Mouse (Mus musculus) ES-CJ7 (cell line): Measurements from ENCODE around the gene Zcchc17.

Experiments
- DNase-seq: peaks from one replicate; pipeline ENCODE4 v3.0.0; 2011; ENCODE audit warnings: low read depth, low spot score

Zcchc17 gene

DNA sequence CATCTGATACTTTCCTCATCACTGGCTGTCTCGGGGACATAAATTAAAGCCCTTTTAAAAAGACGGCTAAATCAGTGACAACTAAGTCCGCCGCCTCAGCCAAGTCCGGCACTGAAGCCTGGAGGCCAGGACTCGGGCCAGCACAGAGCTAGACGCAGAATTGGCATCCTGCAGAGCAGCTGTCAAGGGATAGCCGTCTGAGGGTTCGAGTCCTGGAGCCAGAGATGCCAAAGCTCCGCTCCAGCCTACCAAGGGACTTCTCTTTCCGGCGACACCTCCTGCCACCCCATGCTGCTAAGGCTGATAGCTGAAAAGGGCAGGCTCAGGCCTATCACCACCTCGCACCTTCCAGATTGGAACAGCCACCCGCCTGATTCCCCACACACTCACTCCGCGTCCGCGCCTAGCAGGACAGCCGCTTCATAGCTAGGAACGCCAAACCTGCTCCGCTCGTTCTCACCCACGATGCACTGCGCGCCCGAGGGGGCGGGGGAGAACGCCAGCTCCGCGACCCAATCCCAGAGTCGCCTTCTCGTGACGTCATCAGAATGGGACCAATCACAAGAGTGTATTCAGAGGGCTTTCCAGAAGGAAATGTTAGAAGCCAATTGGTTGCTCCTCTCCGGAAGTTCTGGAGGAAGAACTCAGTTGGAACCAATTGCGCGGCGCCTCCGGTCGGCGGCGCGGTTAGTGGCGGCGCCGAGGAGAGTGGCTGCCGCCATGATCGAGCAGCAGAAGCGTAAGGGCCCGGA lies at the start of gene Zcchc17, which contains the start of gene Snrnp40:
Zcchc17 (minus strand) TSS at position 458 of the 752 bp plus-strand sequence.
Snrnp40 (plus strand) TSS at position 647 of the 752 bp plus-strand sequence.
- DNase-seq = peak; percentile 99

- peak; percentile 25 for DNase-seq
Measured at GRCm38 (mm10) chr4:130391265-130391664, 31.5 kb upstream of the Zcchc17 start.

DNA sequence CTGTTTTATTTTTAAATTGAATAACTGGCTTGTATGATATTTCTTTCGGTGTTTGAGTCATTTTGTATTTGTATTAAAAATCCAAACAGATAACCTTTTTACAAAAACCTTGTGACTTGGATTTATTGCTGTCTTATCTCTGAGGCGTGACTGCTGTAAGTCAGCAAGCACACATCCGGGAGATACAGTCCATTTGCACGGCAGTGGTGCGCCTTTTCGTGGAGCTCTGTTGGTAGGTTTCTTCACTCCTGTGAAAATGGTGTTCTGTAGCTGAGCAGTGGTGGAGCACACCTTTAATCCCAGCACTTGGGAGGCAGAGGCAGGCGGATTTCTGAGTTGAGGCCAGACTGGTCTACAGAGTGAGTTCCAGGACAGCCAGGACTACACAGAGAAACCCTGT lies 30.2 kb upstream of the Zcchc17 start:
- DNase-seq = no peak

DNA sequence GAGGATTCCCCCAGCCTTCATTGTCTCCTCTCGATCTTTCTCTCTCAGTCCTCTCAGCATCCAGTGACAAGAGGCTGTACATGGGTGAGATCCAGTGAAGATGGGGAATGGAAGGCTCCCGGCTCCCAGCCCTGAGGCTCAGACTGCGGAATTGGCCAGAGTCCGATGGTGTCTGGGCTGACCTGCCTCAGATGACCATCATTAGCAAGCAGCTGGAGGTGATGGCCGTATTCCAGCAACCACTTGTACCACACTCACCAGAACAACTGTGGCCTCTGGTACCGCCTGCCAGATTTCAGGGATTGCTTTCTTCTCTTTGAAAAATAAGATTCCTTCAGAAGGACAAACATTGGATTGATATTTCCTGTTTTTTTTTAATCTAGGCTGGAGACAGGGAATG lies 29.8 kb upstream of the Zcchc17 start:
- no peak for DNase-seq

- no peak for DNase-seq
Measured at GRCm38 (mm10) chr4:130387256-130387655, 27.5 kb upstream of the Zcchc17 start.

GRCm38 (mm10) chr4:130380418-130380817 lies 20.7 kb upstream of the Zcchc17 start:
- peak; percentile 39 for DNase-seq

- no peak for DNase-seq
Measured at GRCm38 (mm10) chr4:130379181-130379580, 19.4 kb upstream of the Zcchc17 start.

- DNase-seq = no peak
Measured at GRCm38 (mm10) chr4:130377500-130377899, 17.8 kb upstream of the Zcchc17 start.

DNA sequence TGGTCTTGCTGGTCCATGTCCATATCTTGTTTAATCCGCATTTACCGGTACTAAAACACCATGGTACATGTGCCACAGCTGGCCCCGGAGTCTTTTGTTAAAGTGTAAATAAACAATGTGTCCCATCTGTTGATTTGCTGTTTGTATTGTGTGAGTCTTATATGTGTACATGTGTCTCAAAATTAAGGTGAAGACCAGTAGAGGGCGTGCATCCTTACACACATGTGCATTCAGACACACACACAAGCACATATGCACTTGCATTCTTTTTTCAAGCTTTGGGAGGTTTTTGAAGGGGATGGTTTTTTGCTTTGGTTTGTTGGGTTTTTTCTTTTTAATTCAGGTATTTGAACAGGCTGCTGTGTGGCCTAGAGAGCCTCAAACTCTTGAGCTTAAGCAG lies 16.9 kb upstream of the Zcchc17 start:
- DNase-seq = peak; percentile 30

GRCm38 (mm10) chr4:130360238-130360590 lies 471 bp upstream of the Zcchc17 start:
- DNase-seq = no peak

DNA sequence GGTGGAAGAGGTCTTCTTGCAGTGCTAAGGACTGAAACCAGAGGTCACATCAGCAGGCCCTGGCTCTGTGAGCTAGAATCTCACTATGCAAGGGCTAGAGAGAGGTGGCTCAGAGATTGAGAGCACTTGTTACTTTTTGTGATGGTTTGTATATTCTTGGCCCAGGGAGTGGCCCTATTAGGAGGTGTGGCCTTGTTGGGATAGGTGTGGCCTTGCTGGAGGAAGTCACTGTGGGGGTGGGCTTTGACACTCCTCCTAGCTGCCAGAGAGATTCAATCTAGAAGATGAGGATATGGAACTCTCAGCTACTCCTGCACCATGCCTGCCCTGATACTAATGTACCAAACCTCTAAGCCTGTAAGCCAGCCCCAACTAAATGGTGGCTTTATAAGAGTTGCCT lies 1.8 kb downstream of the Zcchc17 start:
- peak; percentile 70 for DNase-seq

- no peak for DNase-seq
Measured at GRCm38 (mm10) chr4:130352588-130352987, 7.2 kb downstream of the Zcchc17 start.

- no peak for DNase-seq
Measured at GRCm38 (mm10) chr4:130350690-130351422, 8.9 kb downstream of the Zcchc17 start.

GRCm38 (mm10) chr4:130349666-130350065 lies 10.1 kb downstream of the Zcchc17 start:
- DNase-seq = peak; percentile 39

DNA sequence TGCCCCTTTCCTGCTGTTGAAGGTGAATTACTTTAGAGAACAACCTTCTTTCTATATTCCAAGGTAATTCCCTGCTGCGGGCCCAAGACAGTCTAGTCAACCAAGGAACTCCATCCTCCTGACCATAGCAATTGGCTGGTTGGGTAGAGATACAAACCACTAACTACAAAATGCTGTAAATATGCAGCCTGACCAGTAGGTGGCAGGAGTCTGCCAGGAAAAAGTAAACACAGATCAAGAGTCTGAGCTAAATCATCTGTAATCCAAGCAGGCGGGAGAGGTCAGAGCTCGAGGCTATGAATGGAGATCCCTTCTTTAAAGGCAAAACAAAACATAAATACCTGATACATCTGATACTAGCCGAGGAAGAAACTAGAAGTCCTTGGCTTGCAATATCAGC lies 18.1 kb downstream of the Zcchc17 start:
- peak; percentile 69 for DNase-seq

DNA sequence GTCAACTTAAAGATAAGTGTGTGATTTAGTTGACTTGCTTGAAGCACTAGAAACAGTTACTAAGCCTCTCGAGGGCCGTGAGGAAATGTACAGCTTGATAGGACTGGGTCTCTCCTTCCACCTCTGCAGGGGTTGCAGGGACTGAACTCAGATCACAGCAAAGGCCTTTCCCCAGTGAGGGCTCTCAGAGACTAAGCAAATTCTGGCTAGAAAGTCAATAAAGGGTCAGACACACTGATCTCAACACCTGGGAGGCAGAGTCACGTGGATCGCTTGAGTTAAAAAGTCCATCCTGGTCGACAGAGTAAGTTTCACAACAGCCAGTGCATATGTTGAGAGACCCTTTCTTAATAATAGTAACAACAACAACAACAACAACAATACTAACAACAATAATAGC lies 23.9 kb downstream of the Zcchc17 start:
- no peak for DNase-seq

DNA sequence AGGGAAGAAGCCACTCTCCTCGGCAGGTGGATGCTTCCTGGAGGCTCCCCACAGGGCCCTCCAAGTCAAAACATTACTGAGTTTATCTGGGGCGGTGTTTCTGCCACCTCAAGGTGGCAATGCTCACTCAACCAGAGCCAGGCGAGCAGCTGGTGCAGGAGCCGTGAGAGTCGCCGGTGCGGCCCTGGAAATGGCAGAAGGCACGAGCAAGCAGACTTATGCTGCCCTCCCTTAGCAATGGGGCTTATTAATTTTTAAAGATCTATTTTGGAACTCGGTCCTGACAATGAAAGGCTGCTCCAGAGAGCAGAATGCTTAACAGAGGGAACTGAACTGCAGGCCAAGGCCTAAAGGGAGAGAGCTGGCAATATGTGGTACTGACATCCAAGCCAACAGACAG lies 32.4 kb downstream of the Zcchc17 start:
- DNase-seq = no peak

- peak; percentile 59 for DNase-seq
Measured at GRCm38 (mm10) chr4:130325446-130325845, 34.3 kb downstream of the Zcchc17 start.

GRCm38 (mm10) chr4:130323607-130324006 lies 36.1 kb downstream of the Zcchc17 start:
- no peak for DNase-seq

- no peak for DNase-seq
Measured at GRCm38 (mm10) chr4:130323165-130323564, 36.6 kb downstream of the Zcchc17 start.

- DNase-seq = no peak
Measured at GRCm38 (mm10) chr4:130322567-130322966, 37.2 kb downstream of the Zcchc17 start.

DNA sequence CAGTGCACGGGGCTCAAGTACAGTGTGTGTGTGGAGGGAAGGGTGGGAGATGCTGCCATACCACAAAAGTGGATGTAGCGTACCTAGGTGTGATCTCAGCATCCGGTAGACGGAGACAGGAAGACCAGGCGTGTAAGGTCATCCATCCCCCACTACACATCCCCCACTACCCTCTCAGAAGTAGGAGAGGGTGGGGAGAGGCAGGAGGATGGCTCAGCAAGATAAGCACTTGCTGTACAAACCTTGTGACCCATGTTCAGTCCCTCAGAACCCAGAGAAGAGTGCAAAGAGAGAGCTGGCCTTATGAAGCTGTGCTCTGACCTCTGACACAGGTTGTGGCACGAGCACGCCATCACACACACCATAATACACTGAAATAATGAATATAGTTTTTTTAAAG lies 38.1 kb downstream of the Zcchc17 start:
- DNase-seq = no peak

DNA sequence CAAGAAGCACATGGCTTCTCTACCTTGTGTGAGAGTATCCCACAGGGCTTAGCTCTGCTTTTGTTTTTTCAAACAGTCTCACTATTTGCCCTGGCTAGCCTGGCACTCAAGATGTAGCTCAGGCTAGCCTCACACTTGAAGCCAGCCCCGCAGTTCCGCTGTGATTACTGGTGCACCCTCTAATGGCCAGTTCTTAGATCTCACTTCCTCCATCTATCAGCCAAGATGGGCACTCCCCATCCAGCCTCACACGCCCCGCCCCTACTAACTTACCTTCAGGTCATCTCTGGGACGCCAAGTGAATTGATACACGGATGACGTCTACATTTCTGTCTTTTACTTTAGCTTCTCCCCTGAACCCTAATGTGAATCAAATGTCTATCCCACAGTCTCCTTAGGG lies 40.2 kb downstream of the Zcchc17 start:
- no peak for DNase-seq
